Mouse (Mus musculus) heart, postnatal 10 days (tissue): ENCODE measurements around the gene Knop1. TPM values are rescaled to one million over a fixed set of nuclear protein-coding genes. Genes with fewer than 3 reads are reported as not detected.
A peak's percentile ranks its signal among the peaks of the same experiment; 100 is the strongest.

Experiments
- DNase-seq, 2 experiments: peaks; one replicate each; pipeline ENCODE4 v3.0.0; 2021
- intact Hi-C: fragments of 180-260 bp; cut with DNase I; formaldehyde crosslinking; loops from one replicate; pipeline ENCODE4 v1.15.1; 2025
- total RNA-seq, 2 experiments: library from RNA; stranded (reverse); gene quantifications; 2 replicates each; pipeline ENCODE4 v1.2.3; 2021

Knop1 gene
- total RNA-seq, 2 experiments from 2014 or later: 20.0 to 25.5 TPM

DNA sequence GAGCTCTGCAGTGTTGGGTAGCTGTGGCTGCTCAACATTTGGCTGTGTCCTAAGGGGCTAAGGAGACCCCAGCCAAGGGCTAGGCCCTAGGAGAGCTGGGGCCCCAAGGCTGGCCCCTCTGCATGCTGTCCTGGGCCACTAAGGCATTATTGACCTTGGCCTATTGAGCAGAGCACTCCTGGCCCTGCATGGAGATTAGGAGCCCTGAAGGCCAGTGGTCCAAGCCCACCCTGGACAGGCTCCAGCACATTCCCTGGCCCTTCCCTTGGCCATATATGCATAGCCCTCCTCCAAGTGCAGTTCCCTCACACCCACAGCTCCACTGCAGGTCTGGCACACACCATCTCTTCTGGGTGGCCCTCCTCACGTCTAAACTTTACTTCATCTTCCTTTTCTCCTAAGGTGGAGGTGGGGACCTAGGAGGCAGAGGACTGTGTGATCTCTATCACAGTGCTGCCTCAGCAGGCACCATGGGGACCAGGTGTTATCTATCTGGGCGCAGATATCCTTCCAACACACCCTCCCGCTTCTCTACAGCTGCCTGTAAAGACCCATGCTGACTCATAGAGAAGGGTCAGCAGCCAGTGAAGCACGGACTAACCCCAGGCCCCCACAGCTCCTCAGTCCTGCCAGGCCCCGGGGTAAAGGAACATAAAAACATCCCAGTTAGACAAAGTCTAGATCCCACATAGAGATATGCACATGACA, 6.4 kb downstream of the Knop1 start:
- DNase-seq: no peak
- intact Hi-C loops: loop anchor here (5.0 kb wide), 1 partner anchor 82 kb away; no protein-coding TSS in a partner anchor

DNA sequence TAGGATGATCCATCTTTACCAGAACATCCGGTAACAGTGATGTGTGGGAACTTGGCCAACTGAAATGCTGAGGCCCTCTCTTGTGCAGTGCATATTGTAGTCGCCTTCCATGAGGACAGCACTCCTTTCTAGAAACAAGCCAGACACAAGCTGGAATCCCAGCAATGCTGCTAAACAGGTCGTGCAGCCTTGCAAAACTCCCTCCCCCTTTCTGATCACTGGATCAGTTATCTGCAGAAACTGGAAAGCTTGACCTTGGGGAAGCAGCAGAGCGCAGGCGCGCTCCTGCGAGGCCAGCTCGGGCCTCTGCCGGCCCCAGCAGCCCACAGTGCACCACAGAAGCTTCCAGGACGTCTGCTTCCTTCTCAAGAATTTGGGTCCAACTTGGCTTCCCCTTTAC, 7.3 kb downstream of the Knop1 start:
- intact Hi-C loops: no loop called here
- no peak for DNase-seq

GRCm38 (mm10) chr7:118846329-118846728, 9.7 kb downstream of the Knop1 start:
- intact Hi-C loops: no loop called here

DNA sequence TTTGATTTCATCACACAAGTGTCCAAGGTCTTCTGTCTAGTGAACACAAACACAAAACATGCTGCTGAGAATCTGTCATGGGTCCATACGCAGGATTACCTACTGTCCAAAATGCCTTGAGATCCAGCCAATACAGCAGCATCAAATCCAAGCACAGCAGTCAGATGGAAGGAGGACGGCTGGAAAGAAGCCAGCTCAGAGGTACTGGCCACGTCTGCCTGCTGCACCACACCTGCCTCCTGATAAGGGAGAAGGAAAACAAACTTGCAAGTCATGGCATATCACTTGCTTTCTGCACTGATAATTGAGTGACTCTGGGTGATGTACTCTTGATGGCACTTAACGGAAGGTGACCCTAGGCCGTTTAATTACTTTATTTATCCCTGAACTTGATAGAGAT, 10.9 kb downstream of the Knop1 start:
- intact Hi-C loops: no loop called here
- no peak for DNase-seq

More at GRCm38 (mm10) chr7:118846329-118846728, 9.7 kb downstream of the Knop1 start:
- no peak for DNase-seq

- no peak for DNase-seq
- intact Hi-C loops: no loop called here
Measured at GRCm38 (mm10) chr7:118842938-118843337, 13.1 kb downstream of the Knop1 start.

GRCm38 (mm10) chr7:118841796-118842195, 14.3 kb downstream of the Knop1 start:
- intact Hi-C loops: no loop called here
- no peak for DNase-seq

- intact Hi-C loops: no loop called here
- peak in 1 of 2 experiments; percentile 36 for DNase-seq
Measured at GRCm38 (mm10) chr7:118841030-118841745, 14.9 kb downstream of the Knop1 start.

DNA sequence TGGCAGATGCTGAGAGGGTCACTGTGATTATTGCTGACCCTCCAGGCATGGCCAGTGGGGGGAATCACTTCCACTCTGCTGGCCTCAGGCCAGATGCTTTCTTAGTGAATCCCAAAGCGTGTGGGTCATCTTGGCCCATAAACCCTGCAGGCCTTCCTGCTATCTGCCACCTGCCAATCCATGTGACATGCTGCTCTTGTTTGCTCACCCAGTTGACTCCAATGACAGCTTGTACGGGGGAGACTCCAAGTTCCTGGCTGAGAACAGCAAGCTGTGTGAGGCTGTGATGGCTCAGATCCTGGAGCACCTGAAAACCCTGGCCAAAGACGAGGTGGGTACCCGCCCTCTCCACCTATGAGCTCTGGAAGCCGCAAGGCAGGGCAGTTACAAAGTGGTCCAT, 18.2 kb downstream of the Knop1 start:
- intact Hi-C loops: no loop called here
- no peak for DNase-seq

GRCm38 (mm10) chr7:118827975-118828416, 28.1 kb downstream of the Knop1 start:
- no peak for DNase-seq
- intact Hi-C loops: no loop called here

DNA sequence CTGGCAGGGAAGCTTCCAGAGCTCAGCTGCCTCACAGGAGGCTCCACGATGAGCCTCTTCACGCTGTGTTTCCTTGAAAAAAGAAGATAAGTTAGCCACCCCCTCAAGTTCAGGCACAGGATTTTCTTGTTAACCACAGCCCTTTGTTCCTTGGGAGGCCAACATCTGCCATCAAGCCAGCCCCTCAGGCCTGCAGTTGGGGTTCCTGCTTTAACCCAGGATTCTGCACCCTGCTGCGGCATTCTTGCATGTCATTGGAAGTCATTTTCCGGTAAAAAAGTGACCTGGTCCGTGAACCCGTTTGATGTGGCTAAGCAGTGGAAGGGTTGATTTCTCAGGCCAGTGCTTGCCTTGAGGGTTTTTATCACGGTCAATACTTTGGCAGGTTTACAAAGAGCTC, 31.6 kb downstream of the Knop1 start:
- DNase-seq: no peak

GRCm38 (mm10) chr7:118821887-118822556, 34.0 kb downstream of the Knop1 start:
- intact Hi-C loops: no loop called here
- DNase-seq: no peak

More for the DNA sequence above, 31.6 kb downstream of the Knop1 start:
- intact Hi-C loops: no loop called here

- intact Hi-C loops: no loop called here
- peak; percentile 57 to 64 for DNase-seq
Measured at GRCm38 (mm10) chr7:118821356-118821755, 34.7 kb downstream of the Knop1 start.

DNA sequence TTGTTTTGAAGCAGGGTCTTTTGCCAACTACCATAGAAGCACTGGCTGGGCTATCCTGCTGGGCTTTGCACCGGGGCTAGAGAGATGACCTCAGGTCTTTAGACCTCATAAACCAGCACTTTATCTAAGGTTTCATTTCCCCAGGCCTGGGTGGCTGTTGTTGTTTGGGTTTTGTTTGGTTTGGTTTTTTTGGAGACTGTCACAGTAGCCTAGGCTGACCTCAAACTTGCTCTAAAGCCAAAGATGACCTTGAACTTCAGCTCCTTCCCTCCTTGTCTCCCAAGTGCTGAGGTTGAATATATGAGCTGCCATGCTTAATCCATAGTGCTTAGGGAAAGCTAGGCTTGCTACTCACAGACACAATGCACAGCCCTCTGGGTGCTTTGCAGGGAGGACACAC, 36.4 kb downstream of the Knop1 start:
- intact Hi-C loops: no loop called here
- DNase-seq: no peak

DNA sequence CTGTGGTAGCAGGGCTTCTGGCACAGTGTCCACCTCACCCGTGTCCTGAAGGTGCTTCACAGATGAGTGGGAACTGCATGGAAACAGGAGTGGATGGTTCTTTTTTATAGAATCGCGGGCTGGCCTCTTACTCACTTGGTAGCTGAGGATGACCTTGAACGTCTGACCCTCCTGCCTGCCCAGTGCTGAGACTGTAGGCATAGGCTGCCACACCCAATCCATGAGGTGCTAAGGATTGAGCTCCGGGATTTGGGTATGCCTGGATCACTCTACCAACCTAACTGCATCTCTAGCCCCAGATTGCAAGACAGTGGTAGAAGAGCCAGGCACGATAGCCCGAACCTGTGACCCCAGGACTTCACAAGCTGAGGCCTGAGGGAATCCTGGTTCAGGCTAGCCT, 38.3 kb downstream of the Knop1 start:
- no peak for DNase-seq
- intact Hi-C loops: no loop called here

- intact Hi-C loops: no loop called here
- no peak for DNase-seq
Measured at GRCm38 (mm10) chr7:118816275-118816674, 39.8 kb downstream of the Knop1 start.

- no peak for DNase-seq
- intact Hi-C loops: no loop called here
Measured at GRCm38 (mm10) chr7:118813592-118813991, 42.5 kb downstream of the Knop1 start.

GRCm38 (mm10) chr7:118811407-118812106, 44.5 kb downstream of the Knop1 start:
- peak in 1 of 2 experiments; percentile 38 for DNase-seq
- intact Hi-C loops: no loop called here

DNA sequence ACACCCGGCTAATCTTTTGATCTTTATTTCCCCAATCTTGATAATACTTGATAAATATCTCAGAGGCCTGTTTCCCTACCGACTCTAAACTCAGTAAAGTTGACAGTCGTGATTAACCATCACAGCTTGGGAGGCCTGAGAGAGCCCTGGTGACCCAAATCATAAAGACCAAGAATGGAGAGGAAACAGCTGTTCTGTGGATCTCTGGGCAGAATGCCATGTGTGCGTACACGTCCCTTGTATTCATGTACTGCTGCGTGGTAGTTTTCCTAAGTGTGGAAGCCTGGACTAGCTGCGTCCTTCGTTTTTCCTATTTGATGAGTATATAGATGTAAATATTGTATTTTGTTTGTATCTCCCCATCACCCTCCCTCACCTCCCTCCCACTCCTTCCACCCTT, 48.2 kb downstream of the Knop1 start:
- peak; percentile 64 to 68 for DNase-seq
- intact Hi-C loops: no loop called here

- intact Hi-C loops: no loop called here
- peak; percentile 52 to 55 for DNase-seq
Measured at GRCm38 (mm10) chr7:118806631-118807411, 49.2 kb downstream of the Knop1 start.

DNA sequence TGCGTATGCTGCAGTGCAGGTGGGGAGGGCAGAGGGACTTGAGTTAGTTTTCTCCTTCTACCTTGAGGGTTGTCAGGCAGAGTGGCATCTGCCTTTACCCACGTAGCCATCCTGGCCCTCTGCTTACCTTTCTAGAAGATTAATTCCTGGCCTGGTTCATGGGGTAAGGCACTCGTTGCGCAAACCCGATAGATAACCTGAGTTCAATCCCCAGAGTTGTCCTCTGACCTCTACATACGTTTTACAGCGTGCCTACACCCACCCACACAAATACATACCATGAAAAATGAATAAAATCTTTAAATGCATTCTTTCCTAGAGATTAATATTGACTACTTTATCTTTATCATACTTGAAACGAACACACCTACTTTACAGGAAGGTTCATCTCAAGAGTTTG, 52.6 kb downstream of the Knop1 start:
- intact Hi-C loops: no loop called here
- no peak for DNase-seq
